Mouse (Mus musculus) neural tube, embryonic 12.5 days (tissue): Measurements from ENCODE around the gene Ntrk3. TPM values are rescaled to one million over a fixed set of nuclear protein-coding genes. Genes with fewer than 3 reads are reported as not detected.
A peak's percentile ranks its signal among the peaks of the same experiment; 100 is the strongest.

Experiments
- ATAC-seq: fragments of 200-750 bp; cut with Nextera tagmentation; 2 replicates; pipeline ENCODE4 v1.8.0; 2017; ENCODE audit warnings: low read depth, mild to moderate bottlenecking, moderate TSS enrichment, moderate library complexity; ENCODE audit not compliant: low FRiP score
- H3K27ac ChIP-seq: fragments of 300-500 bp; sonication (generic); 2 replicates; pipeline ENCODE4 v1.5.1; 2016
- H3K27me3 ChIP-seq: fragments of 300-500 bp; sonication (generic); replicated peaks from 2 replicates; pipeline ENCODE4 v1.6.1; 2016; ENCODE audit warnings: mild to moderate bottlenecking
- H3K36me3 ChIP-seq: fragments of 300-500 bp; sonication (generic); 2 replicates; pipeline ENCODE4 v1.6.1; 2016; ENCODE audit warnings: mild to moderate bottlenecking
- H3K4me1 ChIP-seq: fragments of 300-500 bp; sonication (generic); 2 replicates; pipeline ENCODE4 v1.6.1; 2016
- H3K4me2 ChIP-seq: fragments of 300-500 bp; sonication (generic); replicated peaks from 2 replicates; pipeline ENCODE4 v1.6.1; 2016; ENCODE audit warnings: mild to moderate bottlenecking
- H3K4me3 ChIP-seq: fragments of 300-500 bp; sonication (generic); 2 replicates; pipeline ENCODE4 v1.5.1; 2016
- H3K9ac ChIP-seq: fragments of 300-500 bp; sonication (generic); 2 replicates; pipeline ENCODE4 v1.6.1; 2016; ENCODE audit warnings: mild to moderate bottlenecking
- H3K9me3 ChIP-seq: fragments of 300-500 bp; sonication (generic); 2 replicates; pipeline ENCODE4 v1.6.1; 2016; ENCODE audit warnings: mild to moderate bottlenecking
- WGBS: fragments of 180-500 bp; shearing (Covaris S2); methylation state at CpG from one replicate; pipeline ENCODE4 v1.1.7; 2016; 5-methylcytosine and 5-hydroxymethylcytosine counted together
- polyA plus RNA-seq: library from polyadenylated mRNA; unstranded; fragments of >200 nt; fragmentation: Nextera tagmentation; extraction: Ambion mirVana; gene quantifications from 2 replicates; pipeline ENCODE4 v1.2.1, GENCODE M21; 2016

Ntrk3 gene
- polyA plus RNA-seq, 1 experiment from 2014 or later: 17.6 TPM

DNA sequence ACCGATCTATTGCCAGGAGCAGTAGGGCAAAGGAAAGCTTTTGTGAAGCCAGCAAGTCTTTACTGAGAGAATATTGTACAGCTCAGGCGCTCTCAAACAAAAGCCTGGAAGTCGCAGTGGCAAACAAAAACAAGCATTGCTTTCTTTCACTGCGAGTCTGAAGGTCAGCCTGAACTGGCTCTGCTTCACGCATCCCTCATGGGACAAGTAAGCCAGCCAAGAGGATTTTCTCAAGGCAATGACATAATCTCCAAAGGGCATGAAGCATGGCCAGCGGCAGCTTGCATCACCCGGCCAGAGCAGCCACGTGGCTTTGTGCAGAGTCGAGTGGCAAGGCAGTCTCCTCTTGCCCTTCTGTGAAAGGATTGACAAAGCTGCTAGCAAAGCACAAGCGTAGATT is 79.8 kb downstream of the Ntrk3 start:
- no peak overlapping the region for H3K4me3 ChIP-seq
- no peak for ATAC-seq
- H3K36me3 ChIP-seq: no peaks in the 10 kb centered on the region
- H3K9me3 ChIP-seq: no peaks in the 10 kb centered on the region
- peaks cover 6% of the 10 kb centered on the region; the same call in 1 of the 2 replicates for H3K4me1 ChIP-seq
- no peak overlapping the region for H3K4me2 ChIP-seq
- 58% methylated on average over 10 of the region's 10 CpGs for WGBS
- H3K27me3 ChIP-seq: no peaks in the 10 kb centered on the region
- no peak overlapping the region for H3K27ac ChIP-seq
- H3K9ac ChIP-seq: no peak overlapping the region

DNA sequence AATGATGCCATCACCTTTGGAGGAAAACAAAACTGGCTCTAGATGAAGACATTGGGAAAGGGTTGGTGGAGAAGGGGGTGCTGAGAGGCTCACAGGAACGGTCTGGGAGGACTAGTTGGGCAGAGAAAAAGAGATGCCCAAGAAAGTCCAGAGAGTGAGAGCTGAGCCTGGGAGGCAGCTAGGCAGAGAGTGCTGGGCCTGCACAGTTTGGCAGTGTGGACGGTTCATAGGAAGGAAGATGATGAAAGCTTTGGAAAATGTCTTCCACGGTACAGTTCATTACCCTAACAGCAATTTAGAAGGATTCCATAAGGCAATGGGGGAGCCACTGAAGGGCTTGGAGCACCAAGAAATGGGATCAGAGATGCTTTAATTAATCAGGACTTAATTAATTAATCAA is 81.6 kb downstream of the Ntrk3 start:
- no peak overlapping the region for H3K4me2 ChIP-seq
- H3K4me3 ChIP-seq: no peak overlapping the region
- no peak overlapping the region for H3K9ac ChIP-seq
- no peaks in the 10 kb centered on the region for H3K9me3 ChIP-seq
- peaks cover 6% of the 10 kb centered on the region; the same call in 1 of the 2 replicates for H3K4me1 ChIP-seq
- no peaks in the 10 kb centered on the region for H3K27me3 ChIP-seq
- no peaks in the 10 kb centered on the region for H3K36me3 ChIP-seq
- H3K27ac ChIP-seq: no peak overlapping the region
- no peak for ATAC-seq
- 82% methylated on average over 3 of the region's 3 CpGs for WGBS

DNA sequence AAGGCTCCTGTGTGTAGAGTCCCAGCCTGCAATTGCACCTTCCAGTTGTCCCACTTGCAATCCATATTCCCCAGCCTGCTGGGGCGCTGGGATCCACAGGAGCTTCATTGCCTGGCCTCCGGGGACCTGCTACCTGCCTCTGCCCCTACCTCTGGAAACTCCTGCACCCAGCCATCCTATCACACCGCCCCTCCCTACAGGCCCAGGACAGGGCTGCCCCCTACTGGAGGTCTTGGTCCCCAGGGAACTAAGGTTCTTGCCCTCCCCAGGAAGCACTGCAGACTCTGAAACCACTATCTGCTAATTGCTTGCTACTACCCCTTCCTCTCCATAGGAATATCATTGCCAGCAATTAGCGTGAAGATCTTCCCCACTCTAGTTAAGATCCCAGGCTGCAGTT is 84.1 kb downstream of the Ntrk3 start:
- H3K9me3 ChIP-seq: no peaks in the 10 kb centered on the region
- ATAC-seq: no peak
- no peaks in the 10 kb centered on the region for H3K36me3 ChIP-seq
- WGBS: 40% methylated on average over 4 of the region's 4 CpGs
- H3K4me3 ChIP-seq: no peak overlapping the region
- no peak overlapping the region for H3K4me2 ChIP-seq
- no peak overlapping the region for H3K9ac ChIP-seq
- no peak overlapping the region for H3K27ac ChIP-seq
- no peaks in the 10 kb centered on the region for H3K27me3 ChIP-seq
- peaks cover 6% of the 10 kb centered on the region; the same call in 1 of the 2 replicates for H3K4me1 ChIP-seq

DNA sequence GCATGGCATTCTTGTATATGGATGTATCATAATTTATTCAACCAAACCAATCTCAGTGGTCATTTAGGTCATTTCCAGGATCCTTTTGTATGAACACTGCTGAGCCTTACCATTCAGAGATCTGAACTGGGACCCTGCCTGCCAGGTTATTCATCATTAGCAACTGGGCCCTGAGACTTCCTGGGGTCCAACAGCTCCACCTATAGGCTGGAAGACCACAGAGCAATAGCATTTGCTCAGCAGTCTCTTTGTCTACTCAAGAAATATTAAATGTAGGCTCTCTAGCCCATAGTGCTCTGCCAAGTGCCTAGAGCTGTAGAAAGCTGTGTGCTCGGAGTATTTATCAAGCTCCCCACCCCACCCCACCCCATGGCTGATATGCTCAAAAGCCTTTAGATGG is 85.5 kb downstream of the Ntrk3 start:
- no peak for ATAC-seq
- Histone ChIP-seq H3K4me3 (no peak overlapping the region), H3K9ac (no peak overlapping the region), H3K4me2 (no peak overlapping the region), H3K4me1 (no peaks in the 10 kb centered on the region), H3K9me3 (no peaks in the 10 kb centered on the region), H3K27me3 (no peaks in the 10 kb centered on the region), H3K36me3 (no peaks in the 10 kb centered on the region), H3K27ac (no peak overlapping the region)
- 83% methylated on average over 1 of the region's 1 CpGs for whole genome bisulfite sequencing

DNA sequence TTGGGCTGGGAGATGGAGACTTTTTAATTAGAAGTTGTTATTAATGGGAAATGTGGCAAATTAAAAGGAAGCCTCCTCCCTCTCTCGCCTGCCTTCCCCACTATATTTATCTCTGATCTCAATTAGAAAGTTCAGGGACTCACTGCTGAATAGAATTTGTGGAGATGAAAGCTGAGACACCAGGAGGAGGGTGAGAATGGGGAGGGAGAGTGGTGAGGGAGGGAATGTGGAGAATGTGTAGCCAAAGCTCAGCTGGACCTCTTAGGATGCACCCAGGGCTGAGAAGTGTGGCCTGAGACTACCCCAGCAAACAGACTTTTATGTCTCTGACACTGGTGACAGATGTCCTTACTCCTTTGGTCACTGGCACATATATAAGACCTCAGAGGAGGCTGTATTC is 86.3 kb downstream of the Ntrk3 start:
- WGBS: 57% methylated on average over 1 of the region's 1 CpGs
- Histone ChIP-seq H3K36me3 (no peaks in the 10 kb centered on the region), H3K4me1 (no peaks in the 10 kb centered on the region), H3K4me3 (no peak overlapping the region), H3K27ac (no peak overlapping the region), H3K27me3 (no peaks in the 10 kb centered on the region), H3K4me2 (no peak overlapping the region), H3K9me3 (no peaks in the 10 kb centered on the region), H3K9ac (no peak overlapping the region)
- ATAC-seq: no peak

DNA sequence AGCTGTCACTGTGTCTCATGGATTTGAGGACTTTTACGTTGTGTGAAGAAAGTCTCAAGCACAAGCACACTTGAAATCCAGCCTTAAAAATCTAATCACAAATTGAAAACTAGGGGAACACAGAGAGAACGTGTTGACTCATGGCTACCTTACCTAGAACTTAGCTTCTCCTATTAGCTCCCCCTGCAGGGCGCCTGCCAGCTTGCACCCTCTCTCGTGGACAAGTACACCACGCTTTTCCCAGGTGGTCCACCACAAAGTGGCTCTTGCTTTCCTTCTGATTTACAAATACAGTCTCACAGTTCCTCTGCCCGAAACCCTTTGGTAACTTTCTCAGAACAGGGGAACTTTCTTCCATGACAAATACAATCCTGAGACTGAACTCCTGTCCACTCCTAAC is 94.1 kb downstream of the Ntrk3 start:
- ATAC-seq: no peak
- Histone ChIP-seq H3K27ac (no peak overlapping the region), H3K9ac (no peak overlapping the region), H3K4me1 (no peaks in the 10 kb centered on the region), H3K4me3 (no peak overlapping the region), H3K27me3 (no peaks in the 10 kb centered on the region), H3K4me2 (no peak overlapping the region), H3K36me3 (no peaks in the 10 kb centered on the region), H3K9me3 (no peaks in the 10 kb centered on the region)
- 64% methylated on average over 6 of the region's 6 CpGs for WGBS

DNA sequence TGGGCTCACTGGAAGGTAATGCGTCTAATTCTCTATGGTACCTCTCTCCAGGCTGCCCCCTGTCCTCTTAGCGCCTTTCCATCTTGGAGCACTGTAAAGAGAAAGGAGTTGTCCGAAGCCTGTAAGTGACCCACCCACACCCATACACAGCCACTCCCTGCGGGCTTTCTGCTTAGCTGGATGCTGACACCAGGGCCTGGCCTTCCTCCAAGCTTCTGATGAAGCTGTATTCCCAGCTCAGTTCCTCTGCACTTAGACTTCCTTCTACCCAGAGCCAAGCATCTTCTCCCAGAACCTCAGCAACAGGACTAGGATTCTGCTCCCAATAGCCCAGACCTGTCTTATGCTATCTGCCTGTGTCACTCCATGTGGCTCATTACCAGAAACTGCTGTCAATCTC is 114.1 kb downstream of the Ntrk3 start:
- Histone ChIP-seq H3K36me3 (no peaks in the 10 kb centered on the region), H3K4me1 (peaks cover 9% of the 10 kb centered on the region), H3K4me2 (no peak overlapping the region), H3K27me3 (no peaks in the 10 kb centered on the region), H3K9me3 (no peaks in the 10 kb centered on the region), H3K9ac (no peak overlapping the region), H3K27ac (no peak overlapping the region), H3K4me3 (no peak overlapping the region)
- 77% methylated on average over 4 of the region's 4 CpGs for WGBS
- no peak for ATAC-seq

DNA sequence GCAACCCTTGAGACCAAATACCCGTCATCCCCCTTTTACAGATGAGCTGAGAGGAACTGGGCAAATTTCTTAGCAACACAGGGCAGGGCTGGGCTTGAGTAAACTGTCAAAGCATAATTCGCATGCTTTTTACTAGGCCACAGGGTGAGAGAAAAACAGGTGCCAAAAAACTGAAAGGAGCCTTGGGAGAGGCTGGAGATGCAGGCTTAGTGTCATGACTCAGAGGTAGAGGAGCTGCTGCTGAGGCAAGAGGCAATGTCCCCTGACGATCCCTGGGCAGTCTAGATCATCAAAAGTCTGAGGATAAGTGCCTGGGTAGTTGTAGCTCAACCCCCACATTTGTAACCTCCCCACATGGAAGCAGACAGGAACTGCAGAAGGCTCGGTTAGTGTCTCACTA is 116.7 kb downstream of the Ntrk3 start:
- 55% methylated on average over 4 of the region's 4 CpGs for WGBS
- no peaks in the 10 kb centered on the region for H3K9me3 ChIP-seq
- ATAC-seq: no peak
- H3K4me3 ChIP-seq: no peak overlapping the region
- H3K27me3 ChIP-seq: no peaks in the 10 kb centered on the region
- H3K4me1 ChIP-seq: peaks cover 9% of the 10 kb centered on the region
- H3K4me2 ChIP-seq: no peak overlapping the region
- no peaks in the 10 kb centered on the region for H3K36me3 ChIP-seq
- H3K9ac ChIP-seq: no peak overlapping the region
- H3K27ac ChIP-seq: no peak overlapping the region

DNA sequence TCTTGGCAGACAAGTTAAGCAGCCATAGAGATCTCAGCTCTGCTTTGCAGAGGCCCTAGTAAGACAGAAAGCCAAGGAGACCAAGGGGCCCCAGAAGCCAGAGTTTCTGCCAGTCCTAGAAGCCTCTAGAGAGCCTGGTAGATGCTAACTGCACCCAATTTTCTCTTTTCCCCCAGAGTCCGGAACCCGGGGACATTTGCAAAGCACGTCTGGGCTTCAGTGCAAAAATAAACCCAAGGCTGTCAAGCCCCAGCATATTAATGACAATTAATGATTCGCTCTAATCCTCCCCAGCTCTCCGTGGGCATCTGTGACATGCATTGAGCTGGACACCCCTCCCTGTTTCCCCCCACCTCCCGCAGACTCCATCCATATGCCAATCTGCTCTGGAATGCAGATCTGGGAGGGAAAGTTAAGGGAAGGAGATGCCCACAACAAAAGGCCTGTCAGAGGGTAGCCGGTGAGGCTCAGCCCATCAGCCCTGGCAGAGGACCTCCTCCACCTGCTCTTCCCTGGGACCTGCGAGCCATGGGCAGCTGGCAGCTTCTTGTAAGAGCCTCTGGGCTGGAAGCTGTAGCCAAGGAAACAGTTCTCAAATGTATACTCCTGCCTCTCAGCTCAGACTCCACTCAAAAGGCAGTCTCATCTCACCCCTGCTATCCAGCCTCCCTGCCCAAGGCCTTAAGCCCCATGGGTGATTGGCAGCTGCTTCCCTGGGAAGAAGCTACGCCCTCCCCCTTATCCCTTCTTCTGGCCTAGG is 117.8 kb downstream of the Ntrk3 start:
- no peak overlapping the region for H3K9ac ChIP-seq
- WGBS: 45% methylated on average over 9 of the region's 9 CpGs
- ATAC-seq: peak; percentile 63; the same call in 1 of the 2 replicates

DNA sequence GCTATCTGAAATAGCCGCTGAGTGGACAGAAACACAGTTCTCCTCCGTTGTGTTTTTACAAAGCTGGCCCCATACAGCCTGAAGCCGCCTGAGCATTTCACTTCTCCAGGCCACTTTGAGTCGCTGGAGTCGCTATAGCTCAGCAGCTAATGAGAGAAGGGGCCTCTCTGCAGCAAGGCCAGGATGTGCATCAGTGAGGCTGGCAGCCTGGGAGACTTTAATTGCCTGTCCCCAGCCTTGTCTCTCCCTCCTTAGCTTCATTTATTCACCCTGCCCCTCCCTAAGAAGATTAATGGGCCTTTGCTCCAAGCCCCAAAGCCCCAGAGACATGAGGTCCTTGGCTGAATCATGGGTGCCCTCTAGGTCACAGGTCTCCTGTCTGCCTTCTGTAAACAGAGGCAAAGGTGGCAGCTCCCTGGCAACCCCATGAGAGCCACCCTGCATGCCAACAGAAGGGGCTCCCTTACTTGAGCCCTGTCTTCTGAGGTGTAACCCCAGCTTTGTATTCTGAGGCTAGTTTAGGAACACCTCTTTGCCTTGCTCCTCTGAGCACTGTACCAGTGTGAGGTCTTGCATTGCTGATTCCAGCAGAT is 132.2 kb downstream of the Ntrk3 start:
- ATAC-seq: peak; percentile 41
- WGBS: 33% methylated on average over 5 of the region's 5 CpGs
- no peak overlapping the region for H3K9ac ChIP-seq
- H3K4me2 ChIP-seq: no peak overlapping the region
- H3K9me3 ChIP-seq: no peaks in the 10 kb centered on the region
- no peak overlapping the region for H3K27ac ChIP-seq
- H3K4me1 ChIP-seq: peaks cover 20% of the 10 kb centered on the region; the same call in 1 of the 2 replicates
- no peaks in the 10 kb centered on the region for H3K36me3 ChIP-seq
- H3K4me3 ChIP-seq: no peak overlapping the region
- no peaks in the 10 kb centered on the region for H3K27me3 ChIP-seq

More for the DNA sequence above, 117.8 kb downstream of the Ntrk3 start:
- peaks cover 9% of the 10 kb centered on the region for H3K4me1 ChIP-seq
- H3K27me3 ChIP-seq: no peaks in the 10 kb centered on the region
- no peak overlapping the region for H3K4me3 ChIP-seq
- no peaks in the 10 kb centered on the region for H3K36me3 ChIP-seq
- H3K27ac ChIP-seq: no peak overlapping the region
- H3K4me2 ChIP-seq: no peak overlapping the region
- no peaks in the 10 kb centered on the region for H3K9me3 ChIP-seq

DNA sequence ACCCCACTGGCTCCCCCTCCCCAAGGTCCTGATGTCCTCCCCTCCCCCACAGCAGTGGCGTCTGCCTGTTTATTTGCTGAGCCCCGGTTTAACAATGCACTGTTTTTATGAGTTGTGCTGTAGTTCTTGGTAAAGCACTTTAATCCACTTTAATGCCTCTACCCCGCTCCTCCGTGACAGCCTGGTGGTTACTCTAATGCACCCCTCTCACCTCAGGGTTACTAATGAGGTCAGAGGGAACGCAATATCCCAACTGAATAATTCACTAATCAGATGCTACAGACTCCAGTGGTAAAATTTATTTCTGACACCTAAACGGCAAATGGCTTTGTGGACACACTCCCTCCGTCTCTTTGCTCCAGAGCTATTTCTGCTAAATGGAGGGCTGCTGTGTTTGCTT is 133.9 kb downstream of the Ntrk3 start:
- 0 out of 2 replicates have a peak, but pooled peaks have one; percentile 17 for ATAC-seq

DNA sequence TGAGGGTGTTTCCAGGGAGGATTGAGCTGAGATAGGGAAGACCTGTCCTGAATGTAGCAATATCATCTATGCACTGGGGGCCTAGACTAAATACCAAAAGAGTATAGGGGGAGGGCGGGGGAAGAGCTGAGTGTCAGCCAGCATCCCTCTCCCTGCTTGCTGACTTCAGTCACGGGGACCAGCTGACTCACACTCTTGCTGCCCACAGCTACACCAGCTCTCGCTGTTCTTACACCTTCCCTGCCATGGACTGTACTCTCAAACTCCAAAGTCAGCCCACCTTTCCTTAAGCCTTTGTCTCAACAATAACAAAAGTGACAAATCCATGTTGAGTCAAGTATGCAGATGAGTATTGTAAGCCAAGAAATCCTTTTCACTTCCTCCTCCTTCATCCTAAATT is 136.0 kb downstream of the Ntrk3 start:
- no peak for ATAC-seq
- Histone ChIP-seq H3K27ac (no peak overlapping the region), H3K27me3 (no peaks in the 10 kb centered on the region; the same call in 1 of the 2 replicates), H3K4me2 (no peak overlapping the region), H3K36me3 (no peaks in the 10 kb centered on the region), H3K9ac (no peak overlapping the region), H3K9me3 (no peaks in the 10 kb centered on the region), H3K4me3 (no peak overlapping the region), H3K4me1 (peaks cover 35% of the 10 kb centered on the region)
- 71% methylated on average over 3 of the region's 3 CpGs for WGBS

More for the DNA sequence above, 133.9 kb downstream of the Ntrk3 start:
- no peak overlapping the region for H3K27ac ChIP-seq
- no peaks in the 10 kb centered on the region for H3K9me3 ChIP-seq
- H3K4me2 ChIP-seq: no peak overlapping the region
- H3K4me3 ChIP-seq: no peak overlapping the region
- 18% methylated on average over 7 of the region's 7 CpGs for WGBS
- H3K36me3 ChIP-seq: no peaks in the 10 kb centered on the region
- H3K4me1 ChIP-seq: peaks cover 20% of the 10 kb centered on the region; the same call in 1 of the 2 replicates
- no peak overlapping the region for H3K9ac ChIP-seq
- H3K27me3 ChIP-seq: no peaks in the 10 kb centered on the region

DNA sequence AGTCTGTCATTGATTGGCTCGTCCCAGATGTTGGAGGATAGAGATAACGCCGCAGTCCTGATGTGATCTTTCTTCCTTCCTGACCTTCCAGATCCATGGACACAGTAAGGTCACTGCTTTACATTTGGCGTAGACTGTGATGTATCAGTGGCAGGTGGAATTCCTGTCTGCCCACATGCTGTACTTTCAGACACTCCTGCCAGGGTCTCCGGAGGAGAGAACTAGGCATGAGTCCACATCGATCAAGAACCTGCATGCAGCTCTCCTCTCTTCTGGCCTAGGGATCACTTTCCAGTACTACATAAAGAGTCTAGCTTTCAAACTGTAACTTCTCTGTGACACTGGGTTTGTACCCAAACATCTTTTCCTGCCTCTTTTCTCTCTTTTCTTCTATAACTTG is 136.9 kb downstream of the Ntrk3 start:
- no peak overlapping the region for H3K4me2 ChIP-seq
- peaks cover 3% of the 10 kb centered on the region; the same call in 1 of the 2 replicates for H3K27me3 ChIP-seq
- WGBS: 91% methylated on average over 6 of the region's 6 CpGs
- H3K9ac ChIP-seq: no peak overlapping the region
- no peak overlapping the region for H3K27ac ChIP-seq
- no peaks in the 10 kb centered on the region for H3K9me3 ChIP-seq
- no peaks in the 10 kb centered on the region for H3K36me3 ChIP-seq
- peaks cover 38% of the 10 kb centered on the region for H3K4me1 ChIP-seq
- H3K4me3 ChIP-seq: no peak overlapping the region
- no peak for ATAC-seq
